Mouse (Mus musculus) megakaryocyte, embryonic 14.5 days (primary cell): ENCODE measurements around the gene Coq5.

Source experiments
- FLI1 ChIP-seq: IDR thresholded peaks from 2 replicates; pipeline ENCODE4 v1.6.1; 2012; ENCODE audit warnings: low read length, inconsistent platforms, mixed read lengths
- GATA1 ChIP-seq: IDR thresholded peaks from 3 replicates; pipeline ENCODE4 v1.6.1; 2012; ENCODE audit warnings: mixed read lengths, low read length, inconsistent platforms, borderline replicate concordance

GRCm38 (mm10) chr5:115261880-115262279, 17.6 kb upstream of the Coq5 start:
- TF ChIP-seq GATA1 = no peak
- no peak for TF ChIP-seq FLI1
